Mouse (Mus musculus) lung, adult 2 months (tissue): ENCODE results near the gene Pgm2l1.

Experiments used
- CTCF ChIP-seq: fragments of 200-500 bp; IDR thresholded peaks from 2 replicates; pipeline ENCODE4 v1.5.1; 2011; ENCODE audit warnings: mild to moderate bottlenecking, low read length, control low read depth; ENCODE audit not compliant: insufficient read depth
- POLR2A ChIP-seq: fragments of 200-500 bp; IDR thresholded peaks from 2 replicates; pipeline ENCODE4 v1.6.1; 2011; ENCODE audit warnings: low read depth, mild to moderate bottlenecking, control low read depth, low read length, borderline replicate concordance; ENCODE audit errors: extremely low read depth

DNA sequence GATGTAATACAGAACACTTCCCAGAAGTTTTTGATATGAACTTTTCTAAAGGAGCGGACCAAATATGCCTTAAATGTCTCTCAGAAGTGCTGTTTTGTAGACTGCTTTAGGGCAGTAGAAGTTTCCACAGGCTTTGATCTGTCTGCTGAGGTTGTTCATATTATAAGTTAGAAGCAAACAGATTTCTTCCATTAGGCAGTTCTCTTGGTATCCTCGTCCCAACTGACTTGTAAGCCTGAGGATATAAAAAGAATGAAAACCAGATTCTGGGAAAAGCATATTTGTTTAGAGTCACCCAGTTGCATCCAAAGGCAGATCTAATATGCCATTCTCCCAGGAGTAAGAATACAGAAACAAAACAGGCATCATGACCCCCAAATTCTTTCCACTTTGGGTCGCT, 26.0 kb upstream of the Pgm2l1 start:
- TF ChIP-seq CTCF (no peak), POLR2A (no peak)
